Comparison of ENCODE assay signal across 8 mouse cellular contexts in the genomic region with DNA sequence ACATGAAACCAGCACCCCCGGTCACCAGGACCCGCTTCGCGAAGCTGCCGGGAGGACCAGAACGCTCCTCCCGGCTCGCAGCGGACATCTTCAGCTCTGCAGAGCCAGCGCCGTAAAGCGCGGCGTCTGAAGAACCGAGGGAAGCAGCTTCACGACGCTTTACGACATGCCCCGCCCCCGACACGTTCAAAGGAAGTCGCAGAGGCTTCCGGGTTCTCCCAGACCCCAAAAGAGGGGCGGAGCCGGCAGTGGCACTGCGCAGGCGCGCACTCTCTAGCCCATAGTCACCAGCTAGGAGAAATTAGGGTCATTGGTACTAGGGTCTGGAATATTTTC. TPM values are rescaled to one million over a fixed set of nuclear protein-coding genes. Genes with fewer than 3 reads are reported as not detected.
DNase-seq lines count a peak whose midpoint lies in the region; ATAC-seq lines count a peak whose summit lies in the region.

A gene (minus strand): TSS at position 114 of the 336 bp plus-strand sequence.

- H3K27me3 ChIP-seq in heart, embryonic 13.5 days (replicated peaks): peaks cover 11% of the 10 kb centered on the region; the same call in 1 of the 2 replicates
- H3K27me3 ChIP-seq in liver, embryonic 12.5 days (replicated peaks): no peaks in the 10 kb centered on the region
- H3K27me3 ChIP-seq in stomach, embryonic 15.5 days (replicated peaks): no peaks in the 10 kb centered on the region

- WGBS in heart, embryonic 13.5 days: under 1% methylated on average over 28 of the region's 28 CpGs
- WGBS in liver, embryonic 12.5 days (ENCODE audit: insufficient replicate concordance): under 1% methylated on average over 28 of the region's 28 CpGs
- 0% methylated on average over 28 of the region's 28 CpGs for WGBS in stomach, embryonic 15.5 days

- H3K4me2 ChIP-seq in heart, embryonic 13.5 days: peak within 1 kb of the TSS; percentile 81
- H3K4me2 ChIP-seq in liver, embryonic 12.5 days: peak within 1 kb of the TSS; percentile 72
- peak within 1 kb of the TSS; percentile 72 for H3K4me2 ChIP-seq in stomach, embryonic 15.5 days

- peaks cover 22% of the 10 kb centered on the region for H3K36me3 ChIP-seq in heart, embryonic 13.5 days
- H3K36me3 ChIP-seq in liver, embryonic 12.5 days: peaks cover 20% of the 10 kb centered on the region
- no peaks in the 10 kb centered on the region for H3K36me3 ChIP-seq in stomach, embryonic 15.5 days

- peak within 1 kb of the TSS; percentile 88 for H3K9ac ChIP-seq in heart, embryonic 13.5 days
- H3K9ac ChIP-seq in liver, embryonic 12.5 days: peak within 1 kb of the TSS; percentile 70
- peak within 1 kb of the TSS; percentile 26; the same call in 1 of the 2 replicates for H3K9ac ChIP-seq in stomach, embryonic 15.5 days

- 0 out of 2 replicates have a peak, but pooled peaks cover 4% of the 10 kb centered on the region for H3K9me3 ChIP-seq in heart, embryonic 13.5 days
- H3K9me3 ChIP-seq in liver, embryonic 12.5 days (replicated peaks): no peaks in the 10 kb centered on the region
- no peaks in the 10 kb centered on the region for H3K9me3 ChIP-seq in stomach, embryonic 15.5 days

- peak within 1 kb of the TSS; percentile 91 for H3K4me3 ChIP-seq in brown adipose tissue, adult 24 weeks (ENCODE audit: insufficient read depth, low read depth, low read length)
- peak within 1 kb of the TSS; percentile 65 for H3K4me3 ChIP-seq in heart, embryonic 13.5 days
- peak within 1 kb of the TSS; percentile 79 for H3K4me3 ChIP-seq in liver, embryonic 12.5 days
- peak within 1 kb of the TSS; percentile 78 for H3K4me3 ChIP-seq in stomach, embryonic 15.5 days (replicated peaks)

- peaks cover 7% of the 10 kb centered on the region; the same call in 1 of the 2 replicates for H3K4me1 ChIP-seq in brown adipose tissue, adult 24 weeks (ENCODE audit: control insufficient read depth, insufficient read depth, insufficient read length, low read length)
- H3K4me1 ChIP-seq in heart, embryonic 13.5 days: peaks cover 22% of the 10 kb centered on the region
- H3K4me1 ChIP-seq in liver, embryonic 12.5 days: peaks cover 40% of the 10 kb centered on the region
- H3K4me1 ChIP-seq in stomach, embryonic 15.5 days: peaks cover 14% of the 10 kb centered on the region

- peak; percentile 67 for ATAC-seq in heart, embryonic 13.5 days (ENCODE audit: extremely low read depth, insufficient number of reproducible peaks, low FRiP score, low TSS enrichment)
- ATAC-seq in liver, embryonic 12.5 days: peak; percentile 76
- ATAC-seq in stomach, embryonic 15.5 days (ENCODE audit: insufficient read depth, low FRiP score, low read depth): peak; percentile 67

- peak within 1 kb of the TSS; percentile 37; the same call in 1 of the 2 replicates for H3K27ac ChIP-seq in brown adipose tissue, adult 24 weeks (replicated peaks; ENCODE audit: low read depth, low read length)
- peak within 1 kb of the TSS; percentile 37 for H3K27ac ChIP-seq in heart, embryonic 13.5 days (replicated peaks)
- H3K27ac ChIP-seq in liver, embryonic 12.5 days: peak within 1 kb of the TSS; percentile 37; the same call in 1 of the 2 replicates
- no peak within 1 kb of the TSS for H3K27ac ChIP-seq in stomach, embryonic 15.5 days

- DNase-seq in CD4-positive, CD25-positive, alpha-beta regulatory T cell, adult 2 months (ENCODE audit: low read depth, low spot score): peak; percentile 99
- peak; percentile 68 for DNase-seq in fat pad, adult 2 months (ENCODE audit: extremely low read depth, low read depth, low spot score)
- peak; percentile 100 for DNase-seq in kidney, postnatal 10 days
- peak; percentile 95 to 97 for DNase-seq in natural killer cell, adult 2 months (ENCODE audit: low spot score in 2 of 2)

RNA-seq across cellular contexts. Expression of the gene that starts here (rescaled TPM):
- polyA plus RNA-seq in brown adipose tissue, adult 24 weeks (2012; ENCODE audit: insufficient read depth, insufficient read length, missing spikeins): 11.0 and 14.8 TPM in 2 replicates
- polyA plus RNA-seq in heart, embryonic 13.5 days (2015; fragmentation: Nextera tagmentation; extraction: Ambion mirVana): 29.2 and 30.1 TPM in 2 replicates
- polyA plus RNA-seq in liver, embryonic 12.5 days (2016; fragmentation: Nextera tagmentation; extraction: Ambion mirVana): 23.0 and 23.2 TPM in 2 replicates
- polyA plus RNA-seq in stomach, embryonic 15.5 days (2015; fragmentation: Nextera tagmentation; extraction: Ambion mirVana): 34.0 and 34.6 TPM in 2 replicates

Comparison
In these comparisons a context has a peak if more than half of its experiments do, and no peak if none do; other contexts are left out.
1. H3K9ac ChIP-seq: peak in every context shown above with its lines; median percentile 88 in heart, embryonic 13.5 days; 70 in liver, embryonic 12.5 days; 26 in stomach, embryonic 15.5 days.